Mouse (Mus musculus) ES-E14 (cell line): ENCODE data around the gene Gimap8.
"Not testable (repeated sequence)": the region's sequence is repeated elsewhere in the genome, so short reads cannot be mapped to it uniquely, and the experiment has no call there.

Source experiments
- HCFC1 ChIP-seq: IDR thresholded peaks from 2 replicates; pipeline ENCODE4 v1.6.1; 2012; ENCODE audit warnings: low read length, inconsistent platforms, borderline replicate concordance; ENCODE audit not compliant: insufficient read depth
- MAFK ChIP-seq: IDR thresholded peaks from 2 replicates; pipeline ENCODE4 v1.6.1; 2014; ENCODE audit warnings: mild to moderate bottlenecking, low read depth, low read length, inconsistent platforms; ENCODE audit not compliant: insufficient read depth
- ZC3H11A ChIP-seq: IDR thresholded peaks from 2 replicates; pipeline ENCODE4 v1.6.1; 2012; ENCODE audit warnings: low read depth, mild to moderate bottlenecking, inconsistent platforms, low read length, borderline replicate concordance

DNA sequence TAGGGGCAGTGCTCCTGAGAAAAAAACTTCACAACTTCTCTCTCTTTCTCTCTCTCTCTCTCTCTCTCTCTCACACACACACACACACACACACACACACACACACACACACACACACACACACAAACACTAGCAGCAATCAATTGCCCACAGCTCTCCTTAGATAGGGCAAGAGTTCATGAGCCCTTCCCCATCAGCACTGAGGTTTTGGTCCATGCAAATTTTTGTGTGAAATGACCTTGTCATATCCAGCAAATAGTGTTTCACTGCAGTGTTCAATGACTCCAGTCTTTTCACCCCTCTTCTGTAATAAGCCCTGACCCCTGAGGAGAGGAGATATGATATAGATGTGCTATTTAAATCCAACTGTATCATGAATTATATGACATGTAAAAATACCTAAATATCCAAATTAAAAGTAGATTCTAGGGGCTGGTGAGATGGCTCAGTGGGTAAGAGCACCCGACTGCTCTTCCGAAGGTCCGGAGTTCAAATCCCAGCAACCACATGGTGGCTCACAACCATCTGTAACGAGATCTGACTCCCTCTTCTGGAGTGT, 36.3 kb downstream of the Gimap8 start:
- not testable (repeated sequence) for TF ChIP-seq HCFC1, ZC3H11A, MAFK
